Mouse (Mus musculus) kidney, adult 2 months (tissue): ENCODE results near the gene Pxmp2.

Experiments used
- CTCF ChIP-seq: fragments of 200-500 bp; conservative IDR thresholded peaks from 2 replicates; pipeline ENCODE4 v1.5.1; 2011; ENCODE audit warnings: low read depth, mild to moderate bottlenecking, control low read depth, low read length, moderate library complexity, mixed read lengths; ENCODE audit not compliant: insufficient read depth, insufficient read length
- POLR2A ChIP-seq: fragments of 200-500 bp; IDR thresholded peaks from one replicate; pipeline ENCODE4 v1.6.1; 2011; ENCODE audit warnings: low read depth, low read length, control low read depth

GRCm38 (mm10) chr5:110287084-110287475 lies 1.1 kb upstream of the Pxmp2 start:
- TF ChIP-seq CTCF (no peak), POLR2A (no peak)
